Mouse (Mus musculus): ENCODE measurements at regions not wholly inside any gene's neighbourhood (a gene's known extent, or its start where the extent isn't known, plus 50 kb on each side); places are given as distances from the start of the nearest gene placed in this dataset.
"Not testable (repeated sequence)": the region's sequence is repeated elsewhere in the genome, so short reads cannot be mapped to it uniquely, and the experiment has no call there.

- H3K9ac ChIP-seq (ENCODE audit: low read length); ATAC-seq (ENCODE audit: low read depth); H3K4me3 ChIP-seq (ENCODE audit: low read length); H3K27ac ChIP-seq (ENCODE audit: low read length); H3K9me3 ChIP-seq (ENCODE audit: control insufficient read depth, low read length); H3K27me3 ChIP-seq (ENCODE audit: control insufficient read depth, insufficient read depth, low read depth, low read length); H3K4me2 ChIP-seq (ENCODE audit: low read depth, low read length); H3K4me1 ChIP-seq (replicated peaks; ENCODE audit: control insufficient read depth, insufficient read depth, low read length); H3K36me3 ChIP-seq (ENCODE audit: control insufficient read depth, insufficient read depth, low read length): not testable (repeated sequence)
- WGBS, result 66% methylated on average over 3 of the region's 3 CpGs
Observed at GRCm38 (mm10) chrX:19341231-19342007, 139.7 kb downstream of the Tex13c3 start.

GRCm38 (mm10) chrX:19313286-19313685 lies 167.8 kb downstream of the Tex13c3 start:
- Histone ChIP-seq H3K4me2 (ENCODE audit: low read depth, low read length) (no peak overlapping the region), H3K4me3 (ENCODE audit: low read length) (no peak overlapping the region), H3K36me3 (ENCODE audit: control insufficient read depth, insufficient read depth, low read length) (no peaks in the 10 kb centered on the region), H3K4me1 (replicated peaks; ENCODE audit: control insufficient read depth, insufficient read depth, low read length) (no peaks in the 10 kb centered on the region), H3K9ac (ENCODE audit: low read length) (no peak overlapping the region), H3K9me3 (ENCODE audit: control insufficient read depth, low read length) (no peaks in the 10 kb centered on the region), H3K27ac (ENCODE audit: low read length) (no peak overlapping the region), H3K27me3 (ENCODE audit: control insufficient read depth, insufficient read depth, low read depth, low read length) (no peaks in the 10 kb centered on the region)
- WGBS, result 55% methylated on average over 2 of the region's 2 CpGs
- no peak for ATAC-seq (ENCODE audit: low read depth)

- no peak for ATAC-seq (ENCODE audit: low read depth)
- Histone ChIP-seq H3K27ac (ENCODE audit: low read length) (no peak overlapping the region), H3K9me3 (ENCODE audit: control insufficient read depth, low read length) (no peaks in the 10 kb centered on the region), H3K4me2 (ENCODE audit: low read depth, low read length) (no peak overlapping the region), H3K27me3 (ENCODE audit: control insufficient read depth, insufficient read depth, low read depth, low read length) (no peaks in the 10 kb centered on the region), H3K9ac (ENCODE audit: low read length) (no peak overlapping the region), H3K4me3 (ENCODE audit: low read length) (no peak overlapping the region), H3K4me1 (replicated peaks; ENCODE audit: control insufficient read depth, insufficient read depth, low read length) (no peaks in the 10 kb centered on the region), H3K36me3 (ENCODE audit: control insufficient read depth, insufficient read depth, low read length) (no peaks in the 10 kb centered on the region)
- WGBS, result 71% methylated on average over 1 of the region's 1 CpGs
Observed at GRCm38 (mm10) chrX:19311809-19312559, 169.1 kb downstream of the Tex13c3 start.

DNA sequence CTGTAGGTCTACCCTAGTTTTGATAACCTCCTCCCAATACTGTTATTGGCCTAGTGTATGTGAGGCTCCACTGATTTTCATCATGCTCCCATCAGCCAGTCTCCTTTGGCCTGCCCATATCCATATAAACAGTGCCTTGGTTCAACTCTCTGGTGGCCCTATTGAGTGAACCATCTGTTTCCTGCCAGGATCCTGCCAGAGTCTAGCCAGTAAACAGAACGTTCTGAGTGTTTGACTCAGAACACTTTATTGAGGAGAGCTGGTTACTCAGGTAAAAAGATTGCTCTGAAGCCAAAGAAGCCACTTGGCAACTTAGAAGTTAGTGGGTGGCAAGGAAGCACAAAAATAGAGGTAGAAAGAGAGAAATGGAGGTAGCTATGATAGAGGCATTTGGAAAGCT lies 169.7 kb downstream of the Tex13c3 start:
- H3K36me3 ChIP-seq (ENCODE audit: control insufficient read depth, insufficient read depth, low read length), result no peaks in the 10 kb centered on the region
- no peaks in the 10 kb centered on the region for H3K9me3 ChIP-seq (ENCODE audit: control insufficient read depth, low read length)
- WGBS, result 23% methylated on average over 1 of the region's 1 CpGs
- H3K27ac ChIP-seq (ENCODE audit: low read length), result no peak overlapping the region
- ATAC-seq (ENCODE audit: low read depth), result no peak
- H3K9ac ChIP-seq (ENCODE audit: low read length), result no peak overlapping the region
- H3K4me1 ChIP-seq (replicated peaks; ENCODE audit: control insufficient read depth, insufficient read depth, low read length), result no peaks in the 10 kb centered on the region
- no peak overlapping the region for H3K4me2 ChIP-seq (ENCODE audit: low read depth, low read length)
- no peak overlapping the region for H3K4me3 ChIP-seq (ENCODE audit: low read length)
- no peaks in the 10 kb centered on the region for H3K27me3 ChIP-seq (ENCODE audit: control insufficient read depth, insufficient read depth, low read depth, low read length)

- Histone ChIP-seq H3K4me3 (ENCODE audit: low read length) (no peak overlapping the region), H3K4me1 (replicated peaks; ENCODE audit: control insufficient read depth, insufficient read depth, low read length) (no peaks in the 10 kb centered on the region), H3K27me3 (ENCODE audit: control insufficient read depth, insufficient read depth, low read depth, low read length) (no peaks in the 10 kb centered on the region), H3K9me3 (ENCODE audit: control insufficient read depth, low read length) (no peaks in the 10 kb centered on the region), H3K27ac (ENCODE audit: low read length) (no peak overlapping the region), H3K9ac (ENCODE audit: low read length) (no peak overlapping the region), H3K36me3 (ENCODE audit: control insufficient read depth, insufficient read depth, low read length) (no peaks in the 10 kb centered on the region), H3K4me2 (ENCODE audit: low read depth, low read length) (no peak overlapping the region)
- 84% methylated on average over 2 of the region's 2 CpGs for WGBS
- no peak for ATAC-seq (ENCODE audit: low read depth)
Observed at GRCm38 (mm10) chrX:19288171-19288570, 192.9 kb downstream of the Tex13c3 start.

GRCm38 (mm10) chrX:19286431-19286830 lies 194.7 kb downstream of the Tex13c3 start:
- no peaks in the 10 kb centered on the region for H3K27me3 ChIP-seq (ENCODE audit: control insufficient read depth, insufficient read depth, low read depth, low read length)
- ATAC-seq (ENCODE audit: low read depth), result no peak
- H3K4me2 ChIP-seq (ENCODE audit: low read depth, low read length), result no peak overlapping the region
- H3K9ac ChIP-seq (ENCODE audit: low read length), result no peak overlapping the region
- H3K4me3 ChIP-seq (ENCODE audit: low read length), result no peak overlapping the region
- no peaks in the 10 kb centered on the region for H3K36me3 ChIP-seq (ENCODE audit: control insufficient read depth, insufficient read depth, low read length)
- 76% methylated on average over 5 of the region's 5 CpGs for WGBS
- H3K9me3 ChIP-seq (ENCODE audit: control insufficient read depth, low read length), result no peaks in the 10 kb centered on the region
- H3K4me1 ChIP-seq (replicated peaks; ENCODE audit: control insufficient read depth, insufficient read depth, low read length), result no peaks in the 10 kb centered on the region
- no peak overlapping the region for H3K27ac ChIP-seq (ENCODE audit: low read length)

DNA sequence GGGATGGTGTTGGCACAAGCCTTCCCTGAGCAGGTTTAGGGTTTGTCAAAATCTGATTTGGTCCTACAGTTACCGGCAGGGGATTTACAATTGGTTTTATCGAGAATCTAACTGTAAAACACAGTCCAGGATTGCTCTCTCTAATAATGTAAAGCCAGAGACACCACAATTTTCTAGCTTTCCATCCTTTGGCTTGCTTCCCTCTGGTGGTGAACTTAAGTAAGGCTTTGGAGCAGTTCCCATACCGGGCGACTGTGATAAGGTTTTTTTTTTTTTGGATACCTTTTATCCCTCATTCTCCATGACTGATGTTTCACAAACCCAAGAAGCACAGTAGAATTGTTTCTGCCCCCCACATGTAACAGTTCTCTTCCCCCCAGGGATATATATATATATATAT lies 195.3 kb downstream of the Tex13c3 start:
- Histone ChIP-seq H3K9ac (ENCODE audit: low read length) (no peak overlapping the region), H3K4me3 (ENCODE audit: low read length) (no peak overlapping the region), H3K27me3 (ENCODE audit: control insufficient read depth, insufficient read depth, low read depth, low read length) (no peaks in the 10 kb centered on the region), H3K4me2 (ENCODE audit: low read depth, low read length) (no peak overlapping the region), H3K27ac (ENCODE audit: low read length) (no peak overlapping the region), H3K4me1 (replicated peaks; ENCODE audit: control insufficient read depth, insufficient read depth, low read length) (no peaks in the 10 kb centered on the region), H3K9me3 (ENCODE audit: control insufficient read depth, low read length) (no peaks in the 10 kb centered on the region), H3K36me3 (ENCODE audit: control insufficient read depth, insufficient read depth, low read length) (no peaks in the 10 kb centered on the region)
- ATAC-seq (ENCODE audit: low read depth), result no peak
- 57% methylated on average over 4 of the region's 4 CpGs for WGBS

GRCm38 (mm10) chrX:19283078-19283477 lies 198.0 kb downstream of the Tex13c3 start:
- Histone ChIP-seq H3K9me3 (ENCODE audit: control insufficient read depth, low read length) (no peaks in the 10 kb centered on the region), H3K27me3 (ENCODE audit: control insufficient read depth, insufficient read depth, low read depth, low read length) (no peaks in the 10 kb centered on the region), H3K27ac (ENCODE audit: low read length) (no peak overlapping the region), H3K36me3 (ENCODE audit: control insufficient read depth, insufficient read depth, low read length) (no peaks in the 10 kb centered on the region), H3K4me2 (ENCODE audit: low read depth, low read length) (no peak overlapping the region), H3K4me1 (replicated peaks; ENCODE audit: control insufficient read depth, insufficient read depth, low read length) (no peaks in the 10 kb centered on the region), H3K4me3 (ENCODE audit: low read length) (no peak overlapping the region), H3K9ac (ENCODE audit: low read length) (no peak overlapping the region)
- ATAC-seq (ENCODE audit: low read depth), result no peak
- 30% methylated on average over 3 of the region's 3 CpGs for WGBS

DNA sequence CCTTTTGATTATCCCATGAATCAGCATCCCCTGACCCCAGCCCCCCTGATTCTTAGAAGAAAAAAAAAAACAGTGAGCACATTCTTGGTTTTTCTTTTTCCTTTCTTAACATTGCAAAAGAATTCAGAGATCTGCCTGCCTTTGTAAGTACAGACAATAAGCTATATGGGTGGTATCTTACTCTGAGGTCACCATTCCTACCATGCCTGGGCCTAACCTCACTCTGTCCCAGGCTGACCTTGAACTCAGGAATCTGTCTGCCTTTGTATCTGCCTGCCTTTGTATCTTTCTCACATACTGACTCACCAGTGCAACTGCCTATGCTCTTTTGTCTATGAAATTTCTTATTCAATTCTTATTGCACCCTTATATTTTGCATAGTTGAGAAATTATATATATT lies 216.9 kb downstream of the Tex13c3 start:
- no peak for ATAC-seq (ENCODE audit: low read depth)
- Histone ChIP-seq H3K4me1 (replicated peaks; ENCODE audit: control insufficient read depth, insufficient read depth, low read length) (no peaks in the 10 kb centered on the region), H3K27me3 (ENCODE audit: control insufficient read depth, insufficient read depth, low read depth, low read length) (no peaks in the 10 kb centered on the region), H3K27ac (ENCODE audit: low read length) (no peak overlapping the region), H3K4me3 (ENCODE audit: low read length) (no peak overlapping the region), H3K9me3 (ENCODE audit: control insufficient read depth, low read length) (no peaks in the 10 kb centered on the region), H3K4me2 (ENCODE audit: low read depth, low read length) (no peak overlapping the region), H3K9ac (ENCODE audit: low read length) (no peak overlapping the region), H3K36me3 (ENCODE audit: control insufficient read depth, insufficient read depth, low read length) (no peaks in the 10 kb centered on the region)

Measured in lung, embryonic 16.5 days (tissue).